Mouse (Mus musculus) heart, embryonic 13.5 days (tissue): Measurements from ENCODE around the gene Decr2. TPM values are rescaled to one million over a fixed set of nuclear protein-coding genes. Genes with fewer than 3 reads are reported as not detected.
"Not testable (repeated sequence)": the region's sequence is repeated elsewhere in the genome, so short reads cannot be mapped to it uniquely, and the experiment has no call there.

Experiments used
- ATAC-seq: fragments of 200-750 bp; cut with Nextera tagmentation; 2 replicates; pipeline ENCODE4 v1.8.0; 2017; ENCODE audit warnings: moderate TSS enrichment; ENCODE audit not compliant: insufficient number of reproducible peaks, low FRiP score, low TSS enrichment; ENCODE audit errors: extremely low read depth
- H3K27ac ChIP-seq: fragments of 300-500 bp; sonication (generic); replicated peaks from 2 replicates; pipeline ENCODE4 v1.5.1; 2015; ENCODE audit warnings: moderate library complexity, mild to moderate bottlenecking, inconsistent platforms
- H3K27me3 ChIP-seq: fragments of 300-500 bp; sonication (generic); replicated peaks from 2 replicates; pipeline ENCODE4 v1.6.1; 2015; ENCODE audit warnings: mild to moderate bottlenecking, inconsistent platforms
- H3K36me3 ChIP-seq: fragments of 300-500 bp; sonication (generic); 2 replicates; pipeline ENCODE4 v1.6.1; 2015; ENCODE audit warnings: mild to moderate bottlenecking, inconsistent platforms
- H3K4me1 ChIP-seq: fragments of 300-500 bp; sonication (generic); 2 replicates; pipeline ENCODE4 v1.6.1; 2015; ENCODE audit warnings: inconsistent platforms
- H3K4me2 ChIP-seq: fragments of 300-500 bp; sonication (generic); 2 replicates; pipeline ENCODE4 v1.6.1; 2015; ENCODE audit warnings: inconsistent platforms, mild to moderate bottlenecking, moderate library complexity
- H3K4me3 ChIP-seq: fragments of 300-500 bp; sonication (generic); 2 replicates; pipeline ENCODE4 v1.5.1; 2015; ENCODE audit warnings: moderate library complexity, mild to moderate bottlenecking, inconsistent platforms
- H3K9ac ChIP-seq: fragments of 300-500 bp; sonication (generic); 2 replicates; pipeline ENCODE4 v1.6.1; 2015; ENCODE audit warnings: inconsistent platforms, mild to moderate bottlenecking, moderate library complexity
- H3K9me3 ChIP-seq: fragments of 300-500 bp; sonication (generic); 2 replicates; pipeline ENCODE4 v1.6.1; 2016; ENCODE audit warnings: inconsistent platforms
- WGBS: fragments of 180-500 bp; shearing (Covaris S2); methylation state at CpG from one replicate; pipeline ENCODE4 v1.1.7; 2015; ENCODE audit warnings: mixed read lengths; 5-methylcytosine and 5-hydroxymethylcytosine counted together
- polyA plus RNA-seq: library from polyadenylated mRNA; unstranded; fragments of >200 nt; fragmentation: Nextera tagmentation; extraction: Ambion mirVana; gene quantifications from 2 replicates; pipeline ENCODE4 v1.2.1, GENCODE M21; 2015

The Decr2 gene
- polyA plus RNA-seq, 1 experiment from 2014 or later: 34.4 TPM

GRCm38 (mm10) chr17:26111024-26111423 is 20.9 kb upstream of the Decr2 start:
- no peak overlapping the region for H3K27ac ChIP-seq
- H3K9me3 ChIP-seq: no peaks in the 10 kb centered on the region
- no peaks in the 10 kb centered on the region for H3K36me3 ChIP-seq
- no peak overlapping the region for H3K4me2 ChIP-seq
- H3K9ac ChIP-seq: no peak overlapping the region; the same call in 1 of the 2 replicates
- ATAC-seq: no peak
- 3% methylated on average over 4 of the region's 4 CpGs for WGBS
- H3K4me1 ChIP-seq: peaks cover 13% of the 10 kb centered on the region
- H3K27me3 ChIP-seq: peaks cover 71% of the 10 kb centered on the region
- H3K4me3 ChIP-seq: no peak overlapping the region

DNA sequence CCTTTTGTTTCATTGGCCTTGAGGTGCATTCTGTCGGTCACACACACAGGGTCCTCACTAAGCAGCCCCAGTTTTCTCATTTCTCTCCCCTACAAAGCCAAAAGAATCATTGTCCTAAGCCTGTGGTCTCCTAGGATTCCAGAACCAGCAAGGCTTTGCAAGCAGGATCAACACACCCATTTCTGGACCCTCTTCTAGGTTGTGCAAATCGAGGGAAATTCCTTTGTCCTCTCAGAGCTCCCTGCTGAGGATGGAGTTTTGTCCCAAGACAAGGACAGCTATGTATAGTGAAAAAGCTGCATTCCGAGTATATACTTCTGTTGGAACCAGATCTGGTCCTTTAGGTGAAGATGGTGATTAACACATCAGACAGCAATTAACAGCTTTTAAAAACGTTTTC is 20.0 kb upstream of the Decr2 start:
- Histone ChIP-seq H3K4me3 (no peak overlapping the region), H3K27me3 (peaks cover 62% of the 10 kb centered on the region), H3K4me2 (no peak overlapping the region), H3K9me3 (no peaks in the 10 kb centered on the region), H3K4me1 (peaks cover 13% of the 10 kb centered on the region), H3K9ac (no peak overlapping the region), H3K36me3 (no peaks in the 10 kb centered on the region), H3K27ac (no peak overlapping the region)
- no peak for ATAC-seq
- WGBS: 36% methylated on average over 4 of the region's 4 CpGs

DNA sequence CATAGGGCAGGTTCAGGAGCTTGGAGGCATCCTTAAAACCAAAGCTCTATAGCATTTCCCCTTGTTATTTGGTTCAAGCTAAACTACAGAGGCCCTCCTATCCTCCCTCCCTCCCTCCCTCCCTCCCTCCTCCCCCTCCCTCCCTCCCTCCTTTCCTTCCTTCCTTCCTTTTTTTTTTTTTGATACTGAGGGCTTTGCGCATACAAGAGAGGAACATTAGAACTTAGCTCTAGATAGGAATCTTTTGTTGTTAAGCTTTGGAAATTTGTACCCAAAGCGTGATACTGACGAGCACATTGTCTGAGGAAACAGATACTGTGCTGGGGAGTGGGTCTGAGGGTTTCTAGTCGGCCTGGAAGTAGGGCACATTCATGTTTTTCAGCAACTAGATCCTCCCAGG is 15.5 kb upstream of the Decr2 start:
- Histone ChIP-seq H3K27me3 (peaks cover 17% of the 10 kb centered on the region), H3K36me3 (no peaks in the 10 kb centered on the region), H3K27ac (no peak overlapping the region), H3K4me2 (no peak overlapping the region), H3K4me3 (no peak overlapping the region), H3K9me3 (no peaks in the 10 kb centered on the region), H3K9ac (no peak overlapping the region), H3K4me1 (no peaks in the 10 kb centered on the region)
- no peak for ATAC-seq
- WGBS: 37% methylated on average over 4 of the region's 4 CpGs

DNA sequence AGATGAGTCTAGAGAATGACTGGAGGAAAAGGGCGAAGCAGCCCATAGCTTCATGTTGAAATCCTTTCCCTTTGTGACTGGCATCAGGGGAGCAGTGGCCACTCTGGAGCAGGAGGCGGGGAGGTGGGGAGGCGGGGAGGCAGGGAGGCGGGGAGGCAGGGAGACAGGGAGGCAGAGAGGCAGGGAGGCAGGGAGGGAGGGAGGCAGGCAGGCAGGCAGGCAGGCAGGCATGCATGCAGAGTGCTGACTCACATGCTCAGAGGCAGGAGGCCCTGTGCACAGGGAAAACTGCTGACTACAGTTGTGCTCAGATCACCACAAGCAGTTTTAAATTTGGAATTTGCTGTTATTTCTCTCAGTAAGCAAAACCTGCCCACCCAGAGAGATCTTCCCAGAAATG is 11.3 kb upstream of the Decr2 start:
- no peak for ATAC-seq
- Histone ChIP-seq H3K4me2 (no peak overlapping the region), H3K36me3 (no peaks in the 10 kb centered on the region), H3K4me3 (no peak overlapping the region), H3K9me3 (no peaks in the 10 kb centered on the region), H3K9ac (no peak overlapping the region), H3K4me1 (no peaks in the 10 kb centered on the region), H3K27me3 (no peaks in the 10 kb centered on the region), H3K27ac (no peak overlapping the region)
- 56% methylated on average over 4 of the region's 4 CpGs for WGBS

DNA sequence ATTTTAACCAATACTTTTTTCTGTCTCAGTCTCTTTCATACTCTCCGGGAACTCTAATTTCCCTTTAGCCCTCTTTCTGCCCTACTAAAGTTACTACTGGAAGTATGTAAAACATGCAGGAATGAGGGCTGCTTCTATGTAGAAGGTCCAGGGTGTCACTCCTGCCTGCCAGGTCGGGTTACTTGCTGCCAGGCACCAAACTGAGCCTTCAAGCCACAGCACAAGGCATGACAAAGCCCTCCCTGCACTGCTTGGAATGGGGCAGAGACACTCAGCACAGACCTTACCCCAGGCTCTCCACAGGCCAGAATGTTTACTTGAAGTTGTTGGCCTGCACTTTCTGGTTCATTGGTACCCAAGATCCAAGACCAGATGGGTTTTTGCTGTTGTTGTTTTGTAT is 10.0 kb upstream of the Decr2 start:
- no peak for ATAC-seq
- peaks cover 4% of the 10 kb centered on the region; the same call in 1 of the 2 replicates for H3K4me1 ChIP-seq
- no peak overlapping the region for H3K4me3 ChIP-seq
- H3K27me3 ChIP-seq: no peaks in the 10 kb centered on the region
- no peak overlapping the region for H3K9ac ChIP-seq
- no peak overlapping the region for H3K27ac ChIP-seq
- 33% methylated on average over 2 of the region's 2 CpGs for WGBS
- H3K36me3 ChIP-seq: no peaks in the 10 kb centered on the region
- no peaks in the 10 kb centered on the region for H3K9me3 ChIP-seq
- no peak overlapping the region for H3K4me2 ChIP-seq

GRCm38 (mm10) chr17:26099316-26099715 is 9.2 kb upstream of the Decr2 start:
- not testable (repeated sequence) for H3K36me3 ChIP-seq, H3K27me3 ChIP-seq, H3K27ac ChIP-seq, H3K9me3 ChIP-seq, H3K4me3 ChIP-seq, H3K4me2 ChIP-seq, ATAC-seq, H3K9ac ChIP-seq
- WGBS: 67% methylated on average over 3 of the region's 3 CpGs
- H3K4me1 ChIP-seq: peaks cover 11% of the 10 kb centered on the region

DNA sequence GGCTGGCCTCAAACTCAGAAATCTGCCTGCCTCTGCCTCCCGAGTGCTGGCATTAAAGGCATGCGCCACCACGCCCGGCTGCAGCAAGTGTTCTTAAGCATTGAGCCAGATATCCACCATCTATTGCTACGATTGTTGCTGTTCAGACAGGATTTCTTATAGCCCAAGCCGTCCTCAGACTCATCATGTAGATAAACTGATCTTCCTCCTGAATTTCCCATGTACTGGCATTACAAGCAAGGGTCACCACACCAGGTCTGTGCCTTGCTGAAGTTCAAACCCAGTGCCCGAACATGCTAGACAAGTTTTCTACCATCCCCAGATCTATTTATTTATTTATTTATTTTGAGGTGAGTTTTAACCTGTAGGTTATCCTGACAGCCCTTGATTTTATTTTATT is 8.3 kb upstream of the Decr2 start:
- Histone ChIP-seq H3K9ac (no peak overlapping the region), H3K4me1 (peaks cover 13% of the 10 kb centered on the region), H3K27me3 (no peaks in the 10 kb centered on the region), H3K4me3 (no peak overlapping the region), H3K4me2 (no peak overlapping the region), H3K36me3 (peaks cover 4% of the 10 kb centered on the region; the same call in 1 of the 2 replicates), H3K9me3 (no peaks in the 10 kb centered on the region), H3K27ac (no peak overlapping the region)
- no peak for ATAC-seq
- WGBS: 78% methylated on average over 7 of the region's 7 CpGs

DNA sequence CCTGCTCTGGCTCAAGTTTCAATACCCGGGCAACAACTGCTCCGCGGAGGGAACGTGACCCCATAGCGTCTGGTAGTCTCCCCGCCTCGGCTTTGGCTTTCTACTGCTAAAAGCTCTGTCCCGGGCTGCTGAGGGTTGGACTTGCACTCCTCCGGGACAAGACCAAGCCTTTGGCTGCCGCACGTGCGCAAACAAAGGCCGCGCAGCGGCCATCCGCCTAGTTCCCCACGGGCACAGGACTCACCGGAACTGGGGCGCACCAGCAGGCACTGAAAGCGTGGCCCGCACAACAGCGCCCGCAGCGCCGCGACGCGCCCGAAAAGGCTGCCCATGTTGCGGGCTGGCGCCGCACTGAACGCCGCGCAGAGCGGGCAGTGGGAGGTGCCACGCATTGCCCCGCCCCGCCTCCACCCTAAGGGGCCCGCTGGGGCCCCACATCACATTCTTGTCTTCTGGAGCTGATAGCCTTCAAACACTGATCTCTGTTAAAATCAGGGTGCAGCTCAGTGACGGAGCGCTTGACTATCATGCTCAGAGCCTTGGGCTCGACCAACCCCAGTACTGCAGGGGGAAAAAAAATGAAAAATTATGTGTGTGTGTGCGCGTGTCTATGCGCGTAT is 5.1 kb upstream of the Decr2 start, which contains the start of gene Nme4:
Nme4 (minus strand) TSS at position 482 of the 620 bp plus-strand sequence.
- no peaks in the 10 kb centered on the region for H3K27me3 ChIP-seq
- WGBS: 2% methylated on average over 47 of the region's 47 CpGs
- ATAC-seq: 0 out of 2 replicates have a peak, but pooled peaks have one; percentile 47
- H3K4me3 ChIP-seq: peak within 1 kb of the TSS; percentile 64
- H3K4me1 ChIP-seq: peaks cover 13% of the 10 kb centered on the region
- H3K9ac ChIP-seq: peak within 1 kb of the TSS; percentile 81
- H3K36me3 ChIP-seq: peaks cover 20% of the 10 kb centered on the region
- H3K27ac ChIP-seq: peak within 1 kb of the TSS; percentile 37
- peak within 1 kb of the TSS; percentile 80 for H3K4me2 ChIP-seq
- H3K9me3 ChIP-seq: no peaks in the 10 kb centered on the region

GRCm38 (mm10) chr17:26094531-26095110 is 4.5 kb upstream of the Decr2 start:
- Histone ChIP-seq H3K27ac (peak overlapping the region; percentile 37), H3K27me3 (no peaks in the 10 kb centered on the region), H3K36me3 (peaks cover 20% of the 10 kb centered on the region), H3K9me3 (no peaks in the 10 kb centered on the region), H3K4me1 (peaks cover 16% of the 10 kb centered on the region), H3K9ac (peak overlapping the region; percentile 81), H3K4me3 (peak overlapping the region; percentile 64), H3K4me2 (peak overlapping the region; percentile 80)
- 29% methylated on average over 9 of the region's 9 CpGs for WGBS
- no peak for ATAC-seq

- H3K9ac ChIP-seq: no peak overlapping the region
- no peak overlapping the region for H3K4me2 ChIP-seq
- H3K36me3 ChIP-seq: peaks cover 39% of the 10 kb centered on the region
- H3K27ac ChIP-seq: no peak overlapping the region
- H3K9me3 ChIP-seq: no peaks in the 10 kb centered on the region
- no peak for ATAC-seq
- WGBS: 83% methylated on average over 9 of the region's 9 CpGs
- no peaks in the 10 kb centered on the region for H3K27me3 ChIP-seq
- H3K4me1 ChIP-seq: peaks cover 11% of the 10 kb centered on the region
- H3K4me3 ChIP-seq: no peak overlapping the region
Measured at GRCm38 (mm10) chr17:26087059-26087564, 3.0 kb downstream of the Decr2 start.

- no peak for ATAC-seq
- no peak overlapping the region for H3K9ac ChIP-seq
- no peaks in the 10 kb centered on the region for H3K9me3 ChIP-seq
- H3K4me2 ChIP-seq: no peak overlapping the region
- H3K27me3 ChIP-seq: no peaks in the 10 kb centered on the region
- no peak overlapping the region for H3K4me3 ChIP-seq
- WGBS: 24% methylated on average over 2 of the region's 2 CpGs
- H3K36me3 ChIP-seq: peaks cover 29% of the 10 kb centered on the region
- no peak overlapping the region for H3K27ac ChIP-seq
- H3K4me1 ChIP-seq: no peaks in the 10 kb centered on the region
Measured at GRCm38 (mm10) chr17:26080867-26081266, 9.3 kb downstream of the Decr2 start.

DNA sequence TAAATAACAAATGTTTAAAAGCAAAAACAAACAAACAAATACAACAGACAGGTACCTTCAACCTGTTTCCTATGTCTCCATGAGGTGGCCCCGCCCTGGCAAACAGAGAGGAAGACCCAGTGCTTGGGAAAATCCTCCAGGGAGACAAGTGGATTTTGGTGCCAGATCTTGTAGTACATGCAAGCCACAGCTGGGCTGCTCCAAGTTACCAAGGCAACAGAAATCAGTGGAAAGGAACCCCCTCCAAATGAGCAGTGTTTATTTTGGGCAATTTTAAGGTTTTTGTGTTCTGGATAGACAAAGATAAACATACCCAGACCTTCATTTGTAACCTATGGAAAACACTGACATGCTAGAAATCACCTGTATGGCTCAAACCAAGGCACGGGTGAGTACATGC is 11.3 kb downstream of the Decr2 start:
- 75% methylated on average over 2 of the region's 2 CpGs for WGBS
- no peak for ATAC-seq
- no peak overlapping the region for H3K27ac ChIP-seq
- no peaks in the 10 kb centered on the region for H3K27me3 ChIP-seq
- no peaks in the 10 kb centered on the region for H3K4me1 ChIP-seq
- no peak overlapping the region for H3K4me3 ChIP-seq
- H3K9me3 ChIP-seq: no peaks in the 10 kb centered on the region
- peaks cover 18% of the 10 kb centered on the region for H3K36me3 ChIP-seq
- no peak overlapping the region for H3K4me2 ChIP-seq
- H3K9ac ChIP-seq: no peak overlapping the region
